Mouse (Mus musculus) liver (tissue): ENCODE data around the gene Hist1h2bl.

ENCODE experiments used
- DNase-seq: peaks from one replicate; pipeline ENCODE4 v3.0.0-alpha.2; 2020; ENCODE audit warnings: mixed read lengths

The Hist1h2bl gene

GRCm38 (mm10) chr13:21722373-21722925, 6.5 kb upstream of the Hist1h2bl start:
- no peak for DNase-seq

DNA sequence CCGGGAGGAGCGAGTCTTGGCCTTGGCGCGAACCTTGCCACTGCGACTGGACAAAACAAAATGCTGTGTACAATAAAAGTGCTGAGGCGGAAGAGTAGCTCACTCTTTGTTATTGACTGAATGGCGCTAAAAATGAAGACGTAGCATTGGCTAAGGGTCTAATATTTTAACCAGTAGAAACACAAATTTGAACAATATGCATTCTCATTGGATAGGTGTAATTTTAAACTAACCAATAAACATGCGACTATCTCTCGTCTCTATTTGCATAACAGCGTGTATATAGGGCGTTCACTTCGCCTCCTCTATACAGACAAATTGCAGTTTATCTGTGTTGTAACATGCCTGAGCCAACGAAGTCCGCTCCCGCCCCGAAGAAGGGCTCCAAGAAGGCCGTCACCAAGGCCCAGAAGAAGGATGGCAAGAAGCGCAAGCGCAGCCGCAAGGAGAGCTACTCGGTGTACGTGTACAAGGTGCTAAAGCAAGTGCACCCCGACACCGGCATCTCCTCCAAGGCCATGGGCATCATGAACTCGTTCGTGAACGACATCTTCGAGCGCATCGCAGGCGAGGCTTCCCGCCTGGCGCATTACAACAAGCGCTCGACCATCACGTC, 5.9 kb upstream of the Hist1h2bl start, which contains the start of gene Hist1h2bm:
Hist1h2bm (plus strand) TSS at position 288 of the 616 bp plus-strand sequence.
- DNase-seq, result peak; percentile 87

GRCm38 (mm10) chr13:21721107-21721756, 5.3 kb upstream of the Hist1h2bl start:
- DNase-seq, result peak; percentile 68

- peak; percentile 9 for DNase-seq
Measured at GRCm38 (mm10) chr13:21718381-21719080, 2.6 kb upstream of the Hist1h2bl start.

- DNase-seq, result peak; percentile 87
Measured at GRCm38 (mm10) chr13:21717397-21718357, 1.7 kb upstream of the Hist1h2bl start, which contains the start of gene Hist1h3h. Gene Hist1h3h, plus strand, starts transcription at chr13:21717659.

GRCm38 (mm10) chr13:21716540-21717391, 823 bp upstream of the Hist1h2bl start:
- peak; percentile 55 for DNase-seq

- DNase-seq, result peak; percentile 44
Measured at GRCm38 (mm10) chr13:21715131-21715863, 646 bp downstream of the Hist1h2bl start.

GRCm38 (mm10) chr13:21714725-21715124, 1.2 kb downstream of the Hist1h2bl start:
- peak; percentile 67 for DNase-seq

GRCm38 (mm10) chr13:21711698-21712097, 4.2 kb downstream of the Hist1h2bl start:
- DNase-seq, result peak; percentile 42

DNA sequence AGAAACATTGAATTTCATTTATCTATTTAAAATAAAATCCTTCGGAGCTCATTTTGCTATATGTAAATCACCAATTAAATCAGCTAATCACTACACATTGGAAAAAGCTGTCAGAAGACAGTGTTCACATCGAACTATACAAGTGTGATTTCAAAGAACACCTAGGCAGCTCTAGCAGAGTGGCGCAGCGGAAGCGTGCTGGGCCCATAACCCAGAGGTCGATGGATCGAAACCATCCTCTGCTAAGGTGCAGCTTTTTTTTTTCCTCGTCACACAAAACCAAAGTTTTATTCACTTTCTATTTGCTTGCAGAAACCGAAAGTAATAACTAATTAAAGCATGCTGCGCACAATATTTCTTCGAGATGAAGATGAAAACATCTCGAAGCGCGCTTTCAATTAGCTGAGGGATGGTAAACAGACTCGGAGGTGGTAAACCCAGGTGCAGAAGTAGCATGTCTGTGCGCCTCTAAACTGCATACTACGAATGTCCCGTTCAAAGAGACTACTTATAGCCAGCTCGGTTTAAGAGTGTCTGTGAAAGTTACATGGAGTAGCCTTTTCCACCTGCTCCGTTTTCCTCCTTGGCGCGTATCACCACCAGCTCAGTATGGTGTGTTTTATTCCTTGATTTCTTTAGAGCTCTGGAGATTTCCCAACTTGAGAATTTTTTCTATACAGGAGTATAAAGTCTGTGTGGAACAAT, 5.0 kb downstream of the Hist1h2bl start:
- DNase-seq, result peak; percentile 77

GRCm38 (mm10) chr13:21710031-21710711, 5.8 kb downstream of the Hist1h2bl start:
- DNase-seq, result peak; percentile 90

DNA sequence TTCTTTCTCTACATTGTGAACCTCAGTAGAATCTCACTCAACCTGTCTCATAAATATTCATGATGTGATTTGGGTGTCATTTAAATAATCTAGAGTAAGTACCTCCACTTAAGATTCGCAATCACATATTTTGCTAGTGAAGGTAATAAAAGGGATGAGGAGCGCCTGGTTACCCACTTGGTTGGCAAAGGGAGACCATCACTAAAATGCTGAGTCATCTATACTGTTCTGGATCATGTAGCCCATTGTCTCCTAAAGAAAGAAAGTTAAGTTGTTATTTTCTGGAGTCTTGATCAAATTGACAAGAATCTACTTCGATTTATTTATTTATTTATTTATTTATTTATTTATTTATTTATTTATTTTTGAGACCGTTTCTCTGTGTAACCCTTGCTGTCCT, 9.3 kb downstream of the Hist1h2bl start:
- DNase-seq, result no peak

DNA sequence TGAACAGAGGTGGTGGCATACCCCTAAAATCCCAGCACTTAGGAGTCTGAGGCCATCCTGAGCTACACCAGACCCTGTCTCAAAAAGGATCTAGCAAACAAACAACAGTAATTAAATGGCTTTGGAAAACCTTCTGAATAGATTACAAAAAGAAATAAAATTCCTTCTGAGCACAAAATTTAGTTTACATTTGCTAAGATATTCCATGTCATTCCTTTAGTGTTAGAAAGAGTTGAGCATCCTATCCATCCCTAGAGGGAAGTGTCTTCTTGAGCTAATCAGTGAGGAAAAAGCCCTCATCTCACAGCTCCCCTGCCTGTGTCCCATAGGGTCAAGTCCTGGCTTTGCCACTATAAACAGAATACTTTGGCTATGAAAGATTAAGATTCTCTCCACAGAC, 18.1 kb downstream of the Hist1h2bl start, which contains the start of gene Olfr1359:
Olfr1359 (plus strand) TSS at position 301 of the 400 bp plus-strand sequence.
- DNase-seq, result no peak

DNA sequence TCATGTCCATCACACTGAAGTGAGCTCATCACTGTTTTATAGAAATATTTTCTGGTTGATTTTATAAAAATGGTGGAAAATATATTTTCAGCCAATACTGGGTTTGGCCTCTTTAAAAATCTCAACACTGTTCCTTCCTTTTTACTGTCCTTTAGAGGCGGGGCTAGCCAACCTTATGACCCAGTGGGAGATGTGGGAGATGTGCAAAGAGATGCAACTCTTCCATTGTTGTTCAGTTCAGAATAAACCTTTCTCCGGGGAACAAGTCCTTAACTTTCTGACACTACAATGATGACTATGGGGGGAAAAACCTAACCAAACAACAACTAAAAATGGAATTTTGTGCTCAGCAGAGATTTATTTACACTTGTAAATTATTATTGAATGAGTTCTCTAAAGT, 38.6 kb downstream of the Hist1h2bl start, which contains the start of gene Olfr1360:
Olfr1360 (minus strand) TSS at position 101 of the 400 bp plus-strand sequence.
- no peak for DNase-seq
